Mouse (Mus musculus) testis, postnatal 10 days (tissue): ENCODE results near the gene Cdc42ep1.

Source experiments
- DNase-seq: peaks from one replicate; pipeline ENCODE4 v3.0.0; 2021; ENCODE audit warnings: low spot score

Gene Cdc42ep1

GRCm38 (mm10) chr15:78849485-78849884, 7.1 kb downstream of the Cdc42ep1 start:
- DNase-seq: no peak

DNA sequence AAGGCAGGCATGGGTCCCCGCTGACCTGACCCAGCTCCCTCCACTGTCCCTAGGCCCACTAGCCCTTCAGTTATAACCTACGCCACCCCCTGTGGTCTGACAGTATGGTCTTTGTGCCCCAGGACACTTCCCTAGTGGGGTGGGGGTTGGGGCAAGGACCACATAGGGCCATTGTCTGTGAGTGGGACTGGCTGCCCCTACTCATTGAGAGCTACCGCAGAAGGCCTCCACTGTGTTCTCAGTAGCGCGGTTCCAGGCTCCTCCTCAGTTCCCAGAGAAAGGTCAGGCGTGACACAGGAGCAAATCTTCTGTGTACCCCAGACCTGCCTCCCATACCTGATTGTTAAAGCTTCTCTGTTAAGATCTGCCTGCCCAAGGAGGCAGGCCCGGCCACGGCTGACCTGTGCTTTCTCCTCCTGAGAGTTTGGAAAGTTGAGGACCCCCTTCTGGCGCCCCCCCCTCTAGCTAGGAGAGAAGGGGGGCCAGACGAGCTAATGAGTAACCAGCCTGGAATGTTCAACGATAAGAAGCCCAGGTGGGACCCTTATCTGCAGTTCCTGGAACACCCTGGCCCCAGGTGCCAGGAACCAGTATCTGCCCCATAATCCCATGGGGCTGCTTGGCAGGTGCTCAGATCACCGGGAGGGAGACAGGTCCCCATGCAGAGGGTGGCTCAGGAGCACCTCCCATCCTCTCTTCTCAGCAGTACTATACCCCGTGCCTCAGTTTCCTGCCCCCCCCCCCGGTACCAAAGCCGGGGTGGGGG, 7.8 kb downstream of the Cdc42ep1 start:
- DNase-seq: no peak

DNA sequence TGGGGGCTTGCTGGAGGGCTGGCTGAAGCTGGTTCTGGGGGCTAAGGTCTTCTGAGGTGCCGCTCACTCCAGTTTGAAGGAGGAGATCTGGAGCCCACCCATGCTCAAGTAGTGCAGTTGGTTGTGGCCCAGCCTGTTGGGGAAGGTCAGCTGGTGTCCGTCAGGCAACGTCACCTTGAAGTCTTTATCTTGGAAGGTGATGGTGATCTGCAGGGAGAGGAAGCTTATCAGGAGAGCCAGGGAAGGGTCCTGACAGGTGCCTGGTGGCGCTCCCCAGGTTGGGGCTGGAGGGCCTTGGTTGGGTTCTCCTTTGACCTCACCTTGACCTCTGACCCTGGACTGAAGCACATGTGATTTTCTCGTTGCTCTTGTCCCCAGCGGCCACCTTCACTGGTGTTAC, 8.5 kb downstream of the Cdc42ep1 start:
- no peak for DNase-seq

DNA sequence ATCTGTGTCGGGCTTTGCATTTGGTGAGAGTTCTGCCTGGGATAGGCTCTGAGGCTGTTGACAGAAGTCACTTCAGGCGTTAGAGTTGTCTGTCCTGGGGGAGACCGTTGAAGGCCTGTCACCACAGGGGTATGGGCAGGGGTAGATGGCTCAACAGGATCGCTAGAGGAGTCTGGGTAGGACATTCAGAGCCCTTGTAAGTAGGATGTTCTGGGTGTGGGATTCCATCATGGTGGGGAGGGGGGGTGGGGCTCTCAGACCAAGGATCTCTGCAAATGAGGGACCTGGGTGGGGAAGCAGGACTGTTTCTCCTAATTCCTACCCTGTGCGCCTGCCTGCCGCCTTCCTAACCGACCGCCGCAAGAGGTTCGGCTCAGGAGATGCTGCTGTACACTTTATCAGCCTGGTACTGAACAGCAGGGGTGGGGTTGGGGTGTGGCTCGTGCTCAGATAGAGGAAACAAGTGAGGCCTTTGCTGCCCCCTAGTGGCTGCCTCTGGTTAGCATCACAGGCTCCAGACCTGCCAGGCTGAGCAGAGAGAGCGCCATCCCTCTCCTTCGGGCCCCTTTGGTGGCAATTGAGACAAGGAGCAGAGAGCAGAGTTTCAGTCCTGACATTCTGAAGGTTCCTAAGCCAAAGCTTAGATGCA, 9.2 kb downstream of the Cdc42ep1 start:
- DNase-seq: peak; percentile 96

DNA sequence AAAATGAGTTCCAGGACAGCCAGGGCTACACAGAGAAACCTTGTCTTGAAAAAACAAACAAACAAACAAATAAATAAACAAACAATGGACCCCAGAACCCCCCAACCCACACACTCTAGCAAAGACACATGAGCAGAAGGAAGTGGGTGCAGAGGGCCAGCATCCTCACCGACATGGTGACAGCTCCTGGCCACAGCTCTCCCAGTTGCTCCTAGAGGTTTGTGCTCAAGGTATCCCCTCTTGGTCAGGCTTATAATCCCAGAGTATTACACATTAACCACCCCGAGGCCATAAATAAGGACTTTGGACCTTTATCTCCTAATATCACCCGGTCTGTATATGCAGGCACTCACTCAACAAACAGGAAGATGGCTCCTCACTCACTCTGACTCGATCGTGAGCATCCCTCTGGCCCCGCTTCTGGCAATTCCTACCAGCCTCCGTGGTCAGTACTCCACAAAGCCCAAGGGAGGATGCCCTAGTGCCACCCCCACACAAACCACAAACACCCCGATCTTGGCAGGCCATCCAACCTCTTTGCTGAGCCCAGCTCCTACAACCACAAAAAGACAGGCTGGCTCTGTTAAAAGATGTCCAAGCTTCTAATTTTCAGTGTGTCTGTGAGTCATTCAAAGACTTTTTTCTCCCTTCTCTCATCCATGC, 13.0 kb downstream of the Cdc42ep1 start, which contains the start of gene Lgals2:
Lgals2 (minus strand) TSS at position 227 of the 663 bp plus-strand sequence.
- no peak for DNase-seq

DNA sequence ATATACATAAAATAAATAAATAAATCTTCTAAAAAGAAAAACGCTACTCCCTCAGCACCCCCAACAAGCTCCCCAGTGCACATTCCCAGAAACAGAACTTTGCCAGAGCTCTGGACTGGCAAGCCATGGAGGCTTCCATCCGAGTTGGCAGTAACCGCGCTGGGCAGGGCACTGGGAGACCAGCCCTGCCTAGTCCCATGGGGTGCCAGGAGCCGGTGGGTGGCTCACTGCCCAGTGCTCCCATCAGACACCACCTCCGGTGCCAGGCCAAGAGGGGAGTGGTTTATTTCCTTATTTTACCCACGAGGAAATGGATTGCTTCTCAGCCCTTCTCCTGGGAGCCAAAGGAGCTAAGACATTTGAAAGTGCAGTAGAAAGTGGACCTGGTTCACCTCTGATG, 14.6 kb downstream of the Cdc42ep1 start:
- no peak for DNase-seq

DNA sequence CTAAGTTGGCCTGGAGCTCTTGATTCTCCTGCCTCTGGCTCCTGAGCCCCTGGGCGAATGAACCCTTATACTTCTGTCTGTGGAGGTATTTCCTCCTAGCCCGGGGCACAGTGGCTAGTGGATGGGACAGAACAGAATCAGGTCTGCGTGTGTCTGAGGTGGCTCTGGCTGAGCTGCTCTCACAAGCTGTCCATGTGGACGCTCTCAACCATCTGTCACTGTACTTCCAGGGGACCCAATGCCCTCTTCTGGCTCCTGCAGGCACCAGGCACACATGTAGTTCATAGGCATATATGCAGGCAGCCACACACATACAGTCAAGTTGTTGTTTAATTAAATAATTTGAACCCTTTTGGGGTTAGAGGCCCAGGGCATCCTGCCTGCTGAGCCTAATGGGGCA, 16.9 kb downstream of the Cdc42ep1 start:
- DNase-seq: no peak

- no peak for DNase-seq
These were observed 17.3 kb downstream of the Cdc42ep1 start for GRCm38 (mm10) chr15:78859714-78860113.

GRCm38 (mm10) chr15:78862280-78862679, 19.9 kb downstream of the Cdc42ep1 start:
- no peak for DNase-seq

- no peak for DNase-seq
These were observed 20.7 kb downstream of the Cdc42ep1 start for GRCm38 (mm10) chr15:78863154-78863553.

- DNase-seq: peak; percentile 70
These were observed 21.4 kb downstream of the Cdc42ep1 start for GRCm38 (mm10) chr15:78863852-78864253.

DNA sequence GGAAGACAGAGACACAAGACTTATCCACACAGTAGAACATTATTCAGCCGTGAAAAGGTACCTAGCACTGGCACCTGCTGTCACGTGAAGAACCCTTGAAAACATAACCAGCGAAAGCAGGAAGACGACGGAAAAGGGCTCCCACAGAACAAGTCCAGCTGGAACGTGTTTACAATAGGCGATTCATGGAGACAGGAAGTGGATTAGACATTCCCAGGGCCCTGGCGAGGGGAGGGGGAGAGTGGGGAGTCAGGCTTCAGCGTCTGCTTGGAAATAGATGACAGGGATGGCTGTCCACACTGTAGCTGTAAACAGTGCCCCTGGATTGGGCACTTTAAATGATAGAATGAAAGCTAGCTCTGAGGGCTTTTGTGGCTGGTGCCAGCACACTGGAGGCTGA, 26.0 kb downstream of the Cdc42ep1 start:
- no peak for DNase-seq

DNA sequence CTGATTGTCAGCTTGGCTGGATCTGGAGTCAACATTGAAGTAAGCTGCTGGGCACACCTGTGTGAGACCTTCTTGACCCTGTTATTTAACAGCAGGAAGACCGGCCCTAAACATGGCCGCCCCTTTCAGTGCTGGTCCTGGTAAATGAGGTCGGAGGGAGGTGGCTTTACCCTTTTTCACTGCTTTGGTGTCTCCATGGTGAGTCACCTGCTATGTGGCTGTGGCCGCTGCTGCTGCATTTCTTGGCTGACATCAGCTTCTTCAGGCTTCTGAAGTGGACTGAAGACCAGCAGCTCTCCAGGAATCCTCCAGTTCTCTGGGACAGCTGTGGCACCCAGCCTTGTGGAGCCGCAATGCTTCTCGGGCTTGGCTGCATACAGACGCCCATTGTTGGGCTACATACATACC, 26.4 kb downstream of the Cdc42ep1 start:
- DNase-seq: no peak

DNA sequence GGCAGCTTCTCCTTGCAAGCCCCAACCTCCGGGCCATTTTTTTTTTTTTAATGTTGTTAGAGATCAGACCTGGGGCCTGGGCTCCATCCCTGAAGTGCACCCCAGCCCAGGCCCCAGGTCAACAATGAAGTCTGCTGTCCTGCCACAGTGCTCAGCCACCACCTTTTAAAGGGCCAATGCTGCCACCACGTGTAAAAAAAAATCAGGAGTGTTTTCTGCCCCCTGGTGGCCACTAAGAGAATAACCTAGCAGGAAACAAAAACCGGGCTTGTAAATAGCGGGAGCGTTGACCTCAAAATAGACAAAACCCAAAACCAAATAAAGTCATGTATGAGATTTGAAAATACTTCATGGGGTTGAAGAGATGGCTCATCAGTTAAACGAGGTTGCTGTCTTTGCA, 27.4 kb downstream of the Cdc42ep1 start:
- no peak for DNase-seq

DNA sequence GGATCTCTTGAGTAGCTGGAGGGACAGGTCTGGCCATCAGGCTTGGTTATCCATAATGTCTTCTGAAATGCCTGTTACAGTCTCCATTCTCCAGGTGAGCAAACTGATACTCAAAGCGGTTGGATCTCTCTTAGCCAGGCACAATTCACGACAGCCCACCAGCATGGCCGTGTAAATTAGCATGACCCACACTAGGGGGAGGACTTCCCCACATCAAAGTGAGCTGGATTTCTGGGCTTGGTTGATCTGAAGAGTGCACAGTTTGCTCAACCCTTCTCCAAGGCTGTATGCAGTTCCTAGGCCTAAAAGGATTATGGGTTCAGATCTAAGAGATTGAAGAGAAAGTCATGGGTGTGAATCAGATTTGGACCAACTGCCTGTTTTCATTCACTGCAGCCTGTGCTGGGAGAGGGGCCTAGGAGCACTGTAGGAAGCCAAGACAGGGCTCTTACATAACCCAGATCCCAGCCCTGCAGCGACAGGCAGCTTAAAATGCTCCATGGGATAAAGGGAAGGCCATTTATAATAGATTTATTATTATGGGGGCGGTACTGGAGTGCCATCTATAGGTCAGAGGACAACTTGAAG, 29.7 kb downstream of the Cdc42ep1 start:
- no peak for DNase-seq

- DNase-seq: no peak
These were observed 31.5 kb downstream of the Cdc42ep1 start for GRCm38 (mm10) chr15:78873803-78874435.

DNA sequence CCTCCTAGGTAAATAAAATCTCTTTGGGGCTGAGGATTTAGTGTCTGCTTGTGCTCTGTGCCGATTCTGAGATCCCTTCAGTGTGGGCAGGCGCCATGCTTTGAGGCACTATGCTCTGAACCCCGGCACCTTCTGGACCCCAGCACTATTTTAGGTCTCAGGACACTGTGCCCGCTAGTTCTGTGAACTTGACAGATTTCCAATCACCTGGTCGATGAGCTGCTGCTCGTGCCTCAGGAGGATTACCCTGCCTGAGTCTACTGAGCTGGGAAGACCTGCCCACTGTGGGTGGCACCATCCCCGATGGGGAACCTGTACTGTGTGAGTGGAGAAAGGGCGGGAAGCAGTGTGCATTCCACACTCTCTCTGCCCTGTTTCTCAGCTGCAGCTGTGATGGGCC, 32.6 kb downstream of the Cdc42ep1 start:
- no peak for DNase-seq

- DNase-seq: no peak
These were observed 33.1 kb downstream of the Cdc42ep1 start for GRCm38 (mm10) chr15:78875537-78875936.

DNA sequence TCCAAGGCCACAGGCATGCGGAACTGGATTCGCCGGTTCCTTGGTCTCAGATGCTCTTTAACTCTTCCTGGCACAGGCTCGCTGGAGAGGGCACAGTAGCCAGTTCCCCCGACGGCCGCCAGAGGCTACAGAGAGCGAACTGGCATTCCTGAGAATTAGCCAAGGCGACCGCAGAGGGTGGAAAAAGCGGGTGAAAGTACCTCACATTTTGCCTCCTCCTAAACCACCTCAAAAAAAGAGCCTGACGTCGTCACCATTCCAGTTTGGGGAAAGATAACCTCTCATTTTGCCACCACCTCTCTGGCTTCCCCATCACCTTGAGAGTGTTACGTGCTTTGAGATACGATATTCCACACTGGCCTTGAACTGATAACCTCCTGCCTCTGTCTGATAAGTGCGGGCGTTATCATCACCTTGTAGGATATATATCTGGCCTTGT, 33.9 kb downstream of the Cdc42ep1 start:
- peak; percentile 90 for DNase-seq

DNA sequence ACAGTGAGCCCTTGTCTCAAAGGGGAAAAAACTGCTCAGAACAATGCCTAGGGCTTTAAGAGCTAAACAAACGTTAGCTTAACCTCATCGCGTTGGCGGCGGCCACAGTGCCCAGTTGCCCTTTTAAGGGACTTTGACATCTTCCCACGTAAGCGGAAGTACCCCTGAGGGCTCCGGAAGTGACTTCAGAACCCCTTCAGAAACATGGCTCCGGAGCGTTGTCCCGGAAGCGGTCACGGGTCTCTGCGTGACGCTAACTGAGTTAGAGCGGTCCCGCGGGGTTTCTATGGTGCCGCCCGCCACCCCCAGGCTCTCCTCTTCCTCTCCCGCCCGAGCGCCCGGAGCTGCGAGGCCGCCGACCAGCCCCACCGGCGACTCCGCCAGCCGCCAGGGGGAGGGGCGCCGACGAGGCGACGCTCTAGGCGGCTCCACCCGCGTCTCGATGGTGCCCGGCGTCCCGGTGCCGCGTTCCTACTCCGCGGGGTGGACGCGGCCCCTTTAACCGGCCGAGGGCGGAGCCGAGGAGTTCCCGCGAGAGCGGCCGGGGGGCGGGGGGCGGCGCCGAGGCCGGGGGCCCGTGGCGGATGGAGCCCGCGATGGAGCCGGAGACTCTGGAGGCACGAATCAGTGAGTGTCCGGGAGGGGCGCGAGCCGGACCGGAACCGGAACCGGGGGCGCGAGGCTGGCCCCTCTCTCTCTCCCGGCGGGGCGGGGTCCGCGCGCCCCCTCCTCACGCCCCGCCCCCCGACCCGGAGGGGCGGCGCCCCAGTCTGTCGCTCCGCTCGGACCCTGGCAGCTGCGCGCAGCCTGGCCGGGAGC, 34.8 kb downstream of the Cdc42ep1 start, which contains the start of gene Gga1:
Gga1 (plus strand) TSS at position 200 of the 819 bp plus-strand sequence.
- DNase-seq: peak; percentile 91

- DNase-seq: no peak
These were observed 35.5 kb downstream of the Cdc42ep1 start for GRCm38 (mm10) chr15:78877810-78878390.
